Mouse (Mus musculus) c-Kit-positive CD71-positive TER-119-positive erythroid progenitor cells, embryonic 14.5 days (primary cell): ENCODE measurements around the gene Efna2.
A peak's percentile ranks its signal among the peaks of the same experiment; 100 is the strongest.

Experiments used
- DNase-seq: peaks from one replicate; pipeline ENCODE4 v3.0.0-alpha.2; 2013; ENCODE audit warnings: low spot score

The Efna2 gene

DNA sequence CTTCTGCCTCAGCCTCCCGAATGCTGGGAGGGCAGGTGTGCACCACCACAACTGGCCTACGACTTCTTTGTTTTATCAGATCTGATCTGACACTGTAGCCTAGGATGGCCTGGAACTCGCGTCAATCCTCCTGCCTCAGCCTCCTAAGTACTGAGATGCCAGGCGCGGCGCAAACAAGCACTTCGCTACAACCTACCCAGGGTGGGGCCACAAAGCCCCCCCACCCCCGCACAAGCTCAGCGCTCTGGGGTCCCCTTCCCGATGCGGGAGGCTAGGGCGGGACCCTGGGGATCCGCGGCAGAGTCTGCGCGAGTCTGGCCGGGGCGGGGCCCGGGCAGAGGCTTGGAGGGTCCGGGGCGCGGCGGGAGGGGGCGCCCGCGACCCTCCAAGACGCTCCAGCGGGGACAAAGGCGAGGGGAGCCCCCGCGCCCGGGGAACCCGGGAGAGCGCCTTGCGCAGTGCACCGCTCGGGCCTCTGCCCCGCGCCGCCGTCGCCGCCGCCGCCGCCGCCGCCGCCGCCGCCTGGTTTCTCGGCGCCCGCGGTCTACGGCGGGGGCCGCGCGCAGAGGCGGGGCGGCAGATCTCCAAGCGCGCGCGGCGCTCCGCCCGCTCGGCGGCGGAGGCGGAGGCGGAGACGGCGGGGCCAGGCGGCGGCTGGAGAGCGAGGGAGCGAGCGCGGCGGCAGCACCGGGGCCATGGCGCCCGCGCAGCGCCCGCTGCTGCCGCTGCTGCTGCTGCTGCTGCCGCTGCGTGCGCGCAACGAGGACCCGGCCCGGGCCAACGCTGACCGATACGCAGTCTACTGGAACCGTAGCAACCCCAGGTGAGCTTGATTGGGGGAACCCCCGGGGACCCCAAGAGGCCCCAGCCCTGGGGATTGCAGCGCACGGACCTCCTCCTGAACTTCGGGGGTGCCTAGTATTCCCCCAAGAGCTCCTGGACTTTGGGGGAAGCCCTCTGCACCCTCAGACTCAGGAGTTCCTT is at the start of gene Efna2:
Gene Efna2, plus strand, starts transcription at position 415 of the 984 bp plus-strand sequence.
- DNase-seq = no peak

DNA sequence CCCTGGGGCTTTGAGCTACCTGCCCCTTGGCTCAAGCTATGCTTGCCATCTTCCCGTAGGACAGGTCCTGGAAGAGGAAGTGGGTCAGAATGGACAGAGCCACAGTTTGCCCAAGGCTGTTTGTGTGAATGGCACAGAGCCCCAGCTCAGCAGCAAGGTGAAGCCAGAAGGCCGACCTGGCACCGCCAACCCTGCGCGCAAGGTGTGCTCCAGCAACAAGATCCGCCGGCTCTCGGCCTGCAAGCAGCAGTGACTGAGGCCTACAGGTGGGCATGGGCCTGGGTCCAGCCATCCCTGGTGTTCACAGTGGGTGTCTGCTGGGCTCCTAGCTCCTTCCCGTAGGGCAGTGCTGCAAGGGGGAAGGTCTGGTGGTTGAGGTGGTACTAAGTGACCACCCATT is 49.4 kb upstream of the Efna2 start:
- DNase-seq = no peak

DNA sequence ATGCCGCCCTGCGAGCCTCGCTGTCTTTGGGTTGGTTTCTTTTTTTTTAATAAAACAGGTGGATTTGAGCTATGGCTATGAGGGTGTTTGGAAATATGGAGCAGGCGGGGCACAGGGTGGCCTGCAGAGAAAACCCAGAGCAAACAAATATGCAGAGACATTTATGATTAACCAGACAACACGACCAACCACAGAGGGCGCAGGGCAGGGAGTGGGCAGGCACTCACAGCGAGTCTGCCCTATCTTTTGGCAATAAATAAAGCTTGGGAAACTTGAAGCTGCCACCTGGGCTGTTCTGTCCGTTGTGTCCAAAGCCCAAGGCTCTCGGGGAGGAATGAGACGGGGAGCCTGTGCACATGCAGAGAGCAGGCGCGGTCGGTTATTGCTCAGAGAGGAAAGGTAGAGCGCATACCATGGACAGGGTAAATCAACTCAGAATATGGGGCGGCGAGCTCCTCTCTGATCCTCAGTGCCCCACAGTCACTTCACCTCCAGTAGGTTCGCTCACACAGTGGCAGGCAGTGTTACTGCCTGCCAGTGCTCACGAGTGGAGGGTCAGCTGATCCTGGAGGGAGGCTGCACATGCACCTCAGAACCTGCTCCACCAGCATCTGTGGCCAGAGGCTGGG is 48.8 kb upstream of the Efna2 start:
- DNase-seq = no peak

DNA sequence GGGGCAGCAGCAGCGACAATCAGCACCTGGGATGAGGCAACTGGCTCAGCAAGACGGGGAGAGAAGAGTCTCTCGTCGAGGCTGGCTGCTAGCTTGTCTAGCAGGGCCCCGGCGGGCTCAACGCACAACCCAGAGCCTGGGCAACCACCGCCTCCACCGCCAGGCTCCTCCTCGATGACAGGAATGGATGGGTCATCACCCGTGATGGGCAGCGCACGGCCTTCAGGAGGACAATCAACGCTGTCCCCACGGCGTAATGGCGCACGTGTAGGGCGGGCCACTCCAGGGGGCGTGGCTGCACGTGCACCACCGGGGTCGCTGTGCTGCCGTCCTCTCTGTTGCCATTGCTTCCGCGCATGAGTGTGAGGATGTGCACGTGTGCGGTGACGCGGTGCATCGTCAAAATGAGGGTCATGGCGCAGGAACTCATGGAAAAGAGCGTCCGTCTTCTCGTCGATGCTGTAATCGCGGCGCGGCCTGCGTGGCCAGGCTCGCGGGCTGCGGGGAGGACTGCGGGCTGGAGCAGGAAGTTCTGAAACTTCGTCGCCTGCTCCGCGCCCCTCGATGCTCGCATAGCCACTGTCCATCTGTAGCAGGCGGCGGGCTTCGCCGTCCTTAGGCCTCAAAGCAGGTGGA is 47.8 kb upstream of the Efna2 start:
- DNase-seq = no peak

DNA sequence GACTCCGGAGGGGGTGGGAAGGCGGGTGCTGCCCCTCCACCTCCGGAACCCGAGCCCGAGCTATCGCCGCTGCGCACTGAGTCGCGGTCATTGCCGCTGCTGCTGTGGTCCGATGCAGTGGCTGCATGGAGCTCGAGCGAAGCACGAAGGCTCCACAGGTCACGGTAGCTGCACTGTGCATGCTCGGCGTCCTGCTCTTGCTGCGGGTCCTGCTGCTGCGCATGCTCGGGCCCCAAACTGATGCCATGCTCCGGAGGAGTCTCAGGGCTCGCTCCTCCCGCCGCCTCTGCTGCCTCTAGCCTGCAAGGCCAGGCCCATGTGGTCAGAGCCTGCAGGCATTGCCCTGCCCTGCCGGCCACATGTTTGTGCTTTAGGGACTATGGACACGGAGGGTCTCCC is 47.3 kb upstream of the Efna2 start:
- no peak for DNase-seq

DNA sequence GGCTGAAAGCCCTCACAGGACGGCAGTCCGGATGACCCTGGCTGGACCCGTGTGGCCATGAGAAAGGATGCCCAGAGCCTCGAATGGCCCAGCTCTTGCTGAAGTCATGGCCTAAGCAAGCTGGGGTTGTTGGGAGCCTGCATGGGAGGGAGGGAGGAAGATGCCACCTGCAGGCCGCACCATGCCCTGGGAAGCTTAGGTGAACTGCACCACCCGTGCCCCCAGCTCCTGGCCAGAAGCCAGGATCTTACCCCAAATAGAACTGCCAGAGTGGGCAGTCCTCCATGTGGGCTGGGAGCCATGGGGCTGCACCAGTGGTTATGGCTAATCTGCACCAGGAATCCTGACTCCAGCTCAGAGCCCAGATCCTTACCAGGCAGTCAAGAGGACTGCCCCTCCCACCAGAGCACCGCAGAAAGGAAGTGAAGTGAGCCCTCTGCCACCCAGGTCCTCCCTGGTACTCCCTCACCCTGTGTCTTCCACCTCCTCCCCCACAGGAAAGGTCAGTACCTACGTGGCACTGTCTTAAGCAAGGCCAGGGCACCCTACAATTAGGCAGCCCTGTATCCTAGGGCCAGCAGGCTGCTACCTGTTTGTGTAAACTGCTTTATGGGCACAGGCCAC is 45.9 kb upstream of the Efna2 start:
- no peak for DNase-seq

DNA sequence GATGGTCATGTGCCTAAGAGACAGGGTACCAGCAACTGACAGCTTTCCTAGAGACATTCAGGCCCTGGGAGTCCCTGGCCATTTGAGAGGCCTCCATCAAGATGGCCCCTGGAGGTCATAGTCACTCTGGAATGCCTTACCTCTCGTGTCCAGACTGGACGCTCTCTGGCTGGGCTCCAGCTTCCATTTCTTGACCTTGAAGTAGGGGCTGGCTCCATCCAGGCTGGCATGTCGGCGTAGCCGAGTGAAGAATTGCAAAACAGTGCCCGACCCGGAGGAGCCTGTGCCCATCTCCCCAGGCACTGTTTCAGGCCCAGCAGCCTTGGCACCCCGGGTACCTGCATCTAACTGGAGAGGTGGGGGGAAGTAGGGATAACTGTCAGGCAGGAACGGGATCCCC is 44.9 kb upstream of the Efna2 start:
- DNase-seq = no peak

DNA sequence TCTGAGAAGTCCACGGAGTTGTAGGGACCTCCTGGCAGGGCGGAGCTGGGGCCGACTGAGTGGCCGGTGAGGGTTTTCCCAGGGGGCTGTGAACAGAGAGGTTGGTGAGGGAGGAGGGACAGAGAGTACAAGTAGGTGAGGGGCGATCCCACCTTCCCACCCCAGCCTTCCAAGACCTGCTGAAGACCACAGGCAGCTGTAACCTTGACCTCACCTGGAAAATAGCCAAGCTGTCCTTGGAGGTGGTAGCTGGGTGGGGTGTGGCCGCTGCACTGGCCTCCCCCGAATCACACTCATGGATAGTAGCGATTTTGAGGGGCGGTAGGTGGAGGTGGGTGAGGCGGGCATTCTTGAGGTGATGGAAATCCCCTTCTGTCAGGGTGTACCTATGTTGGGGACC is 44.1 kb upstream of the Efna2 start:
- DNase-seq = no peak

DNA sequence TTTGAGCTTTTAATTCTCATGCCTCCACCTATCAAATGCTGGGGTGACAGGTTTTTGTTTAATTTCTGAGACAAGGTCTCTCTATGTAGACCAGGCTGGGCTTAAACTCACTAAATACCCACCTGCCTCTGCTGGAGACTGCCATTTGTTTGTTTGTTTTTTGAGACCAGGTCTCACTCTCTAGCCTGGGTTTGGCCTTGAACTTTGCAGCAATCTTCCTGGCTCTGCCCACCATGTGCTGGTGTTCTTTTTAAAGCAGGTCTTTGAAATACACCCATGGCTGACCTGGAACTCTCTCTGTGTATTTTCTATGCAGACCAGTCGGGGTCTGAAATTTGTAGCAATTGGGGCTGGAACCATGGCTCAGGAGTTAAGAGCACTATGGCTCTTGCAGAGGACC is 43.6 kb upstream of the Efna2 start:
- DNase-seq = no peak

DNA sequence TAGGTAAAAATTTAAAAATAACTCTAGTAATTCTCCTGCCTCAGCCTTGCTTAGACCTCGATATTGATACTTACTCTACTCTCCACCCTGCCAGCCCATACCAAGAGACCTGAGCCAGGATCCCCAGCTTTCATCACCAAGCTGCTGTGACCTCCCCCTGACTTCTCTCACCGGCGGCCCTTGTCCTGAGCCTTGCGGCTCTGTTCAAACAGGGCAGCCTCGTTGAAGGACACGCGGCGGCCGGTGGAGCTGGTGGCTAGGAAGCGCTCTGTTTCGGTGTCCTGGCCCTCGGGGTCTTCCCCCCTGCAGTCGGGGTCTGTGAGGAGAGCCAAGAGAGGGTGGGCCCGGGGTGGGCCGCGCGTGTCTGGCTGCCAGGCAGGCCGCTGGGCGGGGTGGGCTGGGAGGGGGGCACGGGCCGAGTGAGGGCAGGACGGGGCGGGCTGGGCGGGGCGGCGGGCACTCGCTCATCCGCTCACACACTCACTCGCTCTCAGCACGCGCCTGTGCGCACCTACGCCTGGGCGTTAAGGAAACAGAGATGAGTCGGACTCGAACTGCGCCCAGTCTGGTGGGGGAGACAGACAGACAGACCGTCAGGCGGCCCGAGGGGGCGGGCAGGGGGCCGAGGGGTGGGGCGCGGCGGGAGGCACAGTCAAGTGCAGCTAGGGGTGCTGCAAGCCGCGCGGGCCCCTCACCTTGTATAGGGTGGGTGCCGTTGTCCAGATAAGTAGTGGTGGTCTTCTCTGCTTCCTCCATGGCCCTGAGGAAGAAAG is 42.9 kb upstream of the Efna2 start:
- no peak for DNase-seq

DNA sequence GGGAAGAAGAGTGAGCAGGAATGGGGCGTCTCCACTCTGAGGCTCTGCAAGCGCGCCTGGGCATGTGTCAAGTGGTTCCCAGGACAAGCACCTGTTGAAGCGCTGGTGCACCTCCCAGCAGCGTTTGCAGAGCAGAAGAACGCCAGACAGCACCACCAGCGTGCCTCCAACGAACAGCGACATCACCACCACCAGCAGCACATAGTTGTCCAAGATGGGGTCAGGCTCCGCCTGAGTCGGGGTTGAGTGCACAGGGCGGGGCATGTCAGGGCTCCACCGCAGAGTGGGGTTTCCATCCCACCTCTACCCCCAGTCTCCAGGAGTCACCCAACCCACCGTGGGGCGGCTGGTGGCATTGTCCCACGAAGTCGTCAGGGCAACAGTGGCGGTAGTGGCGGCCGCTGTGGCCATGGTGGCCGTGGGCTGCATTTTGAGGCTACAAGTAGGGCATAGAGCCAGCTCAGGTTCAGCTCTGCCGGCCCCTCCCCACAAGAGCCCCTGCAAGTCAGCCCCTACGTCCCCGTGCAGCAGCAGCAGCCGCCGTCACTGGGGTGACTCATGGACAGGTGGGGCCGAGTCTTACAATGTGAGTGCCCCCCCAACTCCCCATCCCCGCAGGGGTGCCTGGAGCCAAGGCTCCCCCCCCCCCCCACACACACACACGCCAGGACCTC is 42.2 kb upstream of the Efna2 start:
- no peak for DNase-seq

DNA sequence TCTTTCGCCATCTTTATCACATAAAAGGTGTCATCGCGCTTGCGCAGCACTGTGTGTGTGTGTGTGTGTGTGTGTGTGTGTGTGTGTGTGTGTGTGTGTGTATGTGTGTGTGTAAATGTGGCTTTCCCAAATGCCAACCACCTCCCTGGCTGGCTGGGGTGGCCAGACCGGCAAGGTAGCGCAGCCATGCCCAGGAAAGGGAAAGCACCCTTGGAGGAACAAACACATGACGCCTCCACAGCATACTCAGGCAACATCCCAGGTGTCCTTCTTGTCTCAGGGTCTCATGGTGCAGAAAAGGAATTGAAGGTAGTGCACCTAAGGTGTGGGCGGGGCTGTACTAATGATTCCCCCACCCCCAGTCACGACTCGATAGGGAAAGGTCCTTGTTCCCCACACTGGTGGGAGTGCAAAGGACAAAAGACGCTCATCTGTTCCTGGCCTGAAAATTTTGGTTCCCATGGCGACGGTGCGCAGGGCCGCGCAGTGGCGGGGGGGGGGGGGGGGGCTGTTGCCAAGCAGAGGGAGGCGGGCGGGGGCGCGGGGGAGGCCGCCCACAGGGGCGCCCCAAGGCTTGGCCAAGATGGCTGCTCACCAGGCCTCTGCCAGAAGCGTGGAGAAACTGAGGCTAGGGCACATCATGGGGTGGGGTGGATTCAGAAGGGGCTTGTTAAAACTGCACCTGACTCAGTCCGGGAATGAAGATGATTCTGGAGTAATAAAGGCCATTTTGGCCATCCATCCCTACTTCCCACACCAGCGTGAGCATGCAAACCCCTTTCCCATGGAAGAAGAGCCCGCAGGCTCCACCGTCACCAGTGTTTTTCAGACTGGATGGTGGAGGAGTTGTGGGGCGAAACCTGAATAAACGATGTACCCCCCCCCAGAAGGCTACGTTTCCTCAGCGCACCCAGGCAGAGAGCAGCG is 41.4 kb upstream of the Efna2 start:
- no peak for DNase-seq

DNA sequence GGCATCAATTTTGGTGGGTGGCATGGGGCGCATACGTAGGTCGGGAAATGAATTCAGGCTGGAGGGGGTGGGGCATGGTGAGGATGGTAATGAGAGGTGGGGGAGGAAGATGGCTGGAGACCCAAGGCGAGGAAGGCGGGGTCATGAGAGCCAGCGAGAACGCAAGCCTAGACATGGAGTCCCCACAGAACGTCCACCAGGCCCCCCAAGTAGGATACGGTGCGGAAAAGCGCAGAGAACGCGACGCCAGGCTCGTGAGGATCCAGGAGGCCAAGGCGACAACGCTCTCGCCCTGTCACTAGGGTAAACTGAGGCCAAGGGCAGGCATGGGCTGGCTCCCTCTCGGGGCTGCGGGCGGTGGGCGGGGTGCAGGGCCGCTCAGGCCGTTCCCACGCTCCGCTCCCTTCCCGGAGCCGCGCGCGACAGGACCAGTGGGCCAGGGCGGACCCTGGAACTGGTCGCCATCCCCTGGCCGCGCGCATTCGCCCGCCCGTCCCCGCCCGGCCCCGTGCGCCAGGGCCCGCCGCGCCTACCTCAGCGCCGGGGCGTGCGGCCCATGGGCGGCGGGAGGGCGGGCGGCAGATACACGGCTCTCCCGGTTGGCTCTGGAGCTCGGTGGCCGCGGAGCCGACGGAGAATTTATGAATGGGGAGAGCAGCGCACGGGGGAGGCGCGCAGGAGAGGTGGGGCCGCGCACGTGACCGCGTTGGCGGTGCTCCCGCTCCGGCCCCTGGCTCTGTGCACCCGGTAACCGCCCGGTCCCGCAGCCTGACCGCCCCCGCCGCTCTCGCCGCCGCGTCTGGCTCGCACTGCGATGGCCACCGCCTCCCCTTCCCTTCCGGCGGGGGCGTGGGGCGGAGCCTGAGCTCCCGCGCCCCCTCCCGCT is 40.5 kb upstream of the Efna2 start, which contains the start of gene Atp5d:
Gene Atp5d, plus strand, starts transcription at position 80 of the 886 bp plus-strand sequence.
- no peak for DNase-seq

DNA sequence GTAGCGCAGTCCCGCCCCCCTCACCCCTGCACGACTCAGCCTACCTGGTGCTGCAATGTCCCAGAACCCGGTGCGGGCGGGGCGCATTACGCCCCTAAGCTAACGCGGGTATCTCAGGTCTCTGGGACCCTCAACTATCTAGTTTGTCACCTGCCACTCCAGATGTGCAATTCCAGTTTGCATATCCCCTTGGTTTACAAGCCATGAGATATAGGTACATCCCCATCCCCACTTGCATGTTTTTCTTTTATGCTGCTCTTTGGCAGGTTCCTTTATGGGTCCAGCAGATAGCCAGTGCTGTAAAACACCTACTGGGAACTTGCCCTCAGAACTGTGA is 39.9 kb upstream of the Efna2 start:
- DNase-seq = no peak

DNA sequence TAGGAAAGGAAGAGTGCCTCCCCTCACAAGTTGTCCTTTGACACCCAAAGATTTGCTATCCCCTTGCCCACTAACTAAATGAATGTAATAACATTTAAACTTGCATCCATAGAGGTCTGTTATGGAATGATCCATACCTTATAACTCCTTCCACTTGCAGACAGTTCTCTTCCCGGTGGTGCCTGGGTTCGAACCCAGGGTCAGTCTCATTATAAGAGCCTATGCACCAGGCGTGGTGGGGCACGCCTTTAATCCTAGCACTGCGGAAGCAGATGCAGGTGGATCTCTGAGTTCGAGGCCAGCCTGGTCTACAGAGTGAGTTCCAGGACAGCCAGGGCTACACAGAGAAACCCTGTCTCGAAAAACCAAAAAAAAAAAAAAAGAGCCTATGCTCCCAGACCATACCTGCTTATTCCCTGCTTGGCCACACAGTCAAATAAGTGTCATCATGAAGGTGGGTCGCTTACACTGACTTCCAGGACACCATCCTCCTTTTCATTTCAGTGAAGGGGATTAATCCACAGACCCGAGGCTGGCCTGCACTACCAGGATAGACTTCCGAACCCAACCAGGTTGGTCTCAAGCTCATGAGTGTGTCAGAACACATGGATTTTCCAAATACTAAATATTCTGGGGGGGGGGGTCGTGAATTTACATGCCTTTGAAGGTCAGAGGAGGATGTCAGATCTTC is 39.2 kb upstream of the Efna2 start:
- DNase-seq = no peak

DNA sequence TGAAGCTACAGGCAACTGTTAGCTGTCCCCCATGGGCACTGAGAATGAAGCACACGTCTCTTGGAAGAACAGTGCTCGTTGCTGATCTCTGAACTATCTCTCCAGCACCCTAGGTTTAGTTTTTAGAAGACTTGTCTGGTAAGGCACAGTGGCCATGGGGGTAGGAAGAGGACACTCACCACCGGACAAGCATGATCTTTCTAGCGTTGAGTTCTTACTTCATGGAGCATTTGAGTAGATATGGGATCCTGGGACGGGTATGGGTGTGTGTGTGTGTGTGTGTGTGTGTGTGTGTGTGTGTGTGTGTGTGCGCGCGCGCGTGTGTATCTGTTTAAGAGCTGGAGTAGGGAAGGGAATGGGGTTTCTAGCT is 38.6 kb upstream of the Efna2 start, which contains the start of gene Cbarp:
Gene Cbarp, minus strand, starts transcription at position 170 of the 370 bp plus-strand sequence.
- DNase-seq = no peak

DNA sequence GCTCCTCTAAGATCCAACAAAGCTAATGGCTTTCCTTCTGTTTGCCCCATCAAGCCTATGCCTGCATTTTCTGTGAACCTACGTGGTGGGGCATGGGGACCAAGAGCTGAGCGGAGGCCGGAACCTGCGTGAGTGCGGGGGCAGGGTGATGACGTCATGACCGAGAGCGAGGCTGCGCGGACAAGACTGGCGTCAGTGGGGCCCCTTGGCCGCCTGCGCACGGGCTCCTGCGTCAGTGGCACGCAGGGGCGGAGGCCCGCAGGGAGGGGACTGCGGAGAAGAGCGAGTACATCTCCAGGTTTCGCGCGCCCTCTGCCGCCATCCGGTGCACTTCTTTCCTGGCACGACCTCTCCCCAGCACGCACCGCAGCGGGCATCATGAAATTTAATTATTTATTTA is 38.0 kb upstream of the Efna2 start:
- peak; percentile 92 for DNase-seq

DNA sequence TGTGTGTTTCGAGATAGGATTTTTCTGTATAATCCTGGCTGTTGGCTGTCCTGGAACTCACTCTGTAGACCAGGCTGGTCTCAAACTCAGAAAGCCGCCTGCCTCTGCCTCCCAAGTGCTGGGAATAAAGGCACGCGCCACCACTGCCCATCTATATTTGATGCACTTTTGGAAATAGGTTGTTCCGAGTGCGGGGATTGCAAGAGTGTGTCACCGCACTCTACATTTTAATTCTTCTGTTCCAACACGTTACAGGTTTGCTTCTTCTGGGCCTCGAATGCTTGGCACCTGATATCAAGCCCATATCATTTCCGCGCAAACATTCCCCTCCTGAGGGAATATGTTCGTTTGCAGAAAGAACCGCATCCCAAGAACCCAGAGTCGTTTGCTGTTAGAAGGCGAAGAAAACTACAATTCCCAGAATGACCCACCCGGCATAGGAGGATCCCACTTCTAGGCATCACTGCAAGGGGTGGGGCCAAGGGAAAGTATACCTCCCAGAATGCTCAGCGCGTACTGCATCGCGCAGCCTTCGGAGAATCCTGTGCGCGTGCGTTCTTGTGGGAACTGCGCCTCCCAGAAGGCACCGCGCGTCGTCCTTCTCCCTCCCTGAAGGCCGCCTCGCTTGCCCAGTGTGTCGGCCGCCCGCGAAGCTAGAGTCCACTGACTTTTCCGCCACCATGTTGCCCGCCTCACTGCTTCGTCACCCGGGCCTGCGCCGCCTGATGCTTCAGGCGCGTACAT is 37.3 kb upstream of the Efna2 start:
- DNase-seq = peak; percentile 98
